Mouse (Mus musculus) liver, embryonic 18 days (tissue): ENCODE data around the gene Fgfr2. TPM values are rescaled to one million over a fixed set of nuclear protein-coding genes. Genes with fewer than 3 reads are reported as not detected.

Experiments
- polyA plus RNA-seq: library from polyadenylated mRNA; depleted of rRNA; stranded (reverse); fragments of >200 nt; gene quantifications from 2 replicates; pipeline ENCODE4 v1.2.3, GENCODE M21; 2012

The Fgfr2 gene
- polyA plus RNA-seq, 1 experiment = 18.0 TPM

DNA sequence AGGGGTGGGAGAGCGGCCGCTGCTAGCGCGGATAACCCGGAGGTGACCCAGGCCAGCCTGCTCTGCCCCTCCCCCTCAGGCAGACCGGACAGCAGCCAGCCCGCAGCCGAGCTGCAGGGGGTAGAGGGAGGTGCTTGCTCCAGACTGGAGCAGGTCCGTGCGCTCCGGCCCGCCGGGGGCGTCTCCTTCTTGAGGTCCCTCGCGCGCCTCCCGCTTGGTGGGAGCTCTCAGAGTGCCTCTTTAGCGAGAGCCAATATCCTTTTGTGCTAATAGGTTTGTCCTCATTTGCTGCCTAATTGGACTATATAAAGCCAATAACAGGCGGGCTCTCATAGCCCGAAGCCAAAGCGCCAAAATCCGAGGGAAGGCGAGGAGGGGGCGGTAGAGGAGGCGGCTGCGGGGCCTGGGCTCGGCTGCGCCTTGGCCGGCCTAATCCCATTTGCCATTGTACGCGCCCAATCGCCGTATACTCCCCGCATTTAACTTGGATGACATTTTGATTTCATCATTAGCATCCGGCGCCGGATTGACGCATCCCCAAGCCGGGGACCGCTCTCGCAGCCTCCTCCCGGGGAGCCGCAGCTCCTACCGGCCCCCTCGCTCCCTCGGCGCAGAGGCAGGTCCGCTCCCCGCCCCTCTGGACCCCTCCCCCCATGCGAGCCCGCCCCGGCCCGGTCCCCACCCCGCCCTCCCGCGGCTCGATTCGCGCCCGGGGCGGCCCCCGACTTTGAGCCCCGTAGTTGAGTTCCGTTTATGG lies 1580.9 kb downstream of the Fgfr2 start, which contains the start of gene Hmx3:
Gene Hmx3 (plus strand): TSS at position 753 of the 757 bp plus-strand sequence.

DNA sequence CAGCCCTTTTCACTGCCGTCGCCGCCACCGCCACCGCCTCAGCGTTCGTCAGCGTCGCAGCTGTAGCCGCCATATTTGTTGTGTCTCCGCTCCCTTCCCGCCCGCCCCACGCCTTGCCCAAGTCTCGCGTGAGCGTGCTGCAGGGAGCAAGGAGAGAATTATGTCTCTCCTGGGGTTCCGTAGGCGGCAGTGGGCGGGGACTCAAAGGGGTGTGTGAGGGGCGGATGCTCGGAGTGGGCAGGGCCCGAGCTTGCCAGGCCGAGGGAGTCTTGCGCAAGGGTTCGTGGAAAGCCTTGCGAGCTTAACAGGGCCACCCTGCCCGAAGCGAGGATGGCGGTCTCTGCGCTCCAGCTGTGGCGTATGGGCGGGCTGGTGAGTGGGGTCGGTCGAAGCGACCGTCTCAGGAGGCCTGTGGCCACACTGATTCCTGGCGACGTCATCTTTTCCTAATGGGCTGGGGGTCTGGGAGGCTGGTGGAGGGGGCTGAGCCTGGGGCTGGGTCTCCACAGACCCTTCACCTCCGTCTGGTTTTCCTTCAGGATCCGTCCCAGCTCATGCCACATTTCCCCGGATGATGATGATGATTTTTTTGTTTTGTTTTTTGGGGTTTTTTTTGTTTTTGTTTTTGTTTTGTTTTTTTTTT lies 1712.6 kb downstream of the Fgfr2 start, which contains the start of the genes Ikzf5 and Acadsb:
Gene Ikzf5 (minus strand): TSS at position 106 of the 643 bp plus-strand sequence.
Gene Acadsb (plus strand): TSS at position 186 of the 643 bp plus-strand sequence.

DNA sequence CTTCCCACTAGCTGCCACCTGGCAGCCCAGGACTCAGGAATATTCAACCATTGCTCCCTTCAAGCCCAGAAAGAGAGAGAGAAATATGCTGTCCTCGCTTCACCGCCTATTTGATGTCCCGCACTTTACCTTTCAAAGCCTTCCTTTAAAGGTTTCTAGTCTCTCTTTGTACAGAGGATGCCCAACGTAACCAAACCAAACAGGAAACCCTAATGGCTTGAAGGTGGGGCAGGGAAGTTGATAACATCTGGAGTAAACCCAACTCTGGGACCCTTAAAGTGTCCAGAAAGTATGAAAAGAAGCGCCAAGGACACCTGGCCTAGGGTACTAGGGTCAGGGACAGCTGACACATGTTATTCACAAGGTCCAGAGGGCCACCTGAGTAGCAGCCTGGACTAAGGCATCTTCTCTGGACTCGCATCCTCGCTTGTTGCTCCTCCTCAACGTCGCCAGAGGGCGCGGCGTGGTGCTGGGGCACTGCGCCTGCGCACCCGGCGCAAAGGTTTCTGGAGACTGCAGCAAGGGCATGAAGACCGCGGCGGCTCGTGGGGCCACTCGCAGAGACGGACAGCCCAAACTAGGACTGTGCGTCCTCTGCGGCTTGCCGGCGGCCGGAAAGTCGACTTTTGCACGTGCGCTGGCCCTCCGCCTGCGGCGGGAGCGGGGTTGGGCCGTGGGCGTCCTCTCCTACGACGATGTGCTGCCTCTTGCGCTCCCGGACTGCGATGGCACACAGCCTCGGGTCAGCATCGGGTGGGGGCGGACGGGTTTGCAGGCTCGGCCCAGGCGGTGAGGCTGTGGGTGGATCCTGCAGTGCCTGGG lies 1752.3 kb downstream of the Fgfr2 start, which contains the start of gene Pstk:
Gene Pstk (plus strand): TSS at position 494 of the 822 bp plus-strand sequence.

DNA sequence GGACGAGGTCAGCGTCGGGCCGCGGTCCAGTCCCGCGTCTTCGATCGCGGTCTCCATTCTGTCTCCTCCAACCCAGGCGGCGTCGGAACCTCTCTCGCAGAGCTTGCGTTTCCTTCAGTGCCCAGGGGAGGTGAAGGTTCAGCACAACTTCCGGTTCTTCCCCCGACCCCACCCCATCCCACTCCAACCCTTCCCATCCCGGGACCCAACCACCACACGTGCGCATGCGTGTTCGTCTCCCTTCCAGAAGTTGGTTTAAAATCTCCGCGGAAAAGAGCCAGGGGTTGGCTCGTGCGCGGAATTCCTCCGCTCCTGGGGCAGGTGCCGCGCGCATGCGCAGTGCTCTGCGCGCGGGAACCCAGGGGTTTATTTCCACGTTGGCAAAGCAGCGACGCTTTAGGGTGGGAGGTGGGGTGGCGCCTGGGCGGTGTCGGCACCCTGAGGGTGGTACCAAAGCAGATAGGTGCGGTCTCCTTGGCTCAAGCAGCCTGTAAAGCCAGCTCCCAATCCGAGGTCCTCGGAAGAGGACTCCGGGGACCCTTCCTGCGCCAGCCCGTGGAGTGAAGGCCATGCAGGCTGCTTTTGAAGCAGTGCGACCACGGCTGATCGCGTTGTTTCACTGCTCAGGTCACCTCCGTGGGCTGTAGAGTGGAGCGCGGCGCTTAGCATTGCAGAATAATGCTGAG lies 1760.4 kb downstream of the Fgfr2 start, which contains the start of gene 2310057M21Rik:
Gene 2310057M21Rik (minus strand): TSS at position 145 of the 686 bp plus-strand sequence.

DNA sequence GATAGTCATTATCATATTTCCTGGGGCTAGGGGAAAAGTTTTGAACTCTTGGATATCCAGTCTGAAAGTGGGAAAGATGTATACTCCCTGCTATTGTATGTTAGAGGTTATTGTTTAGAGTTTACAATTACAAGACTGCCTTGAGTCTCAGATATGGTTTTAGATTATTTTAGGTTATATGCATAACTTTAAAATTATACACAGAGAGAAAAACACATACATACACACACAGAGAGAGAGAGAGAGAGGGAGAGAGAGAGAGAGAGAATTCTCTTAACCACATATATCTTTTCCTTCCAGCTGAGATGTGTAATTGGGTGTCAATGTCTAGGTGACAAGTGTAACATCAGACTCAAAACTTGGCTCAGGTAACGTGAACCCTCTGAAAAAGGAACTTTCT lies 1789.6 kb downstream of the Fgfr2 start, which contains the start of gene Fam24a:
Gene Fam24a (plus strand): TSS at position 301 of the 400 bp plus-strand sequence.

DNA sequence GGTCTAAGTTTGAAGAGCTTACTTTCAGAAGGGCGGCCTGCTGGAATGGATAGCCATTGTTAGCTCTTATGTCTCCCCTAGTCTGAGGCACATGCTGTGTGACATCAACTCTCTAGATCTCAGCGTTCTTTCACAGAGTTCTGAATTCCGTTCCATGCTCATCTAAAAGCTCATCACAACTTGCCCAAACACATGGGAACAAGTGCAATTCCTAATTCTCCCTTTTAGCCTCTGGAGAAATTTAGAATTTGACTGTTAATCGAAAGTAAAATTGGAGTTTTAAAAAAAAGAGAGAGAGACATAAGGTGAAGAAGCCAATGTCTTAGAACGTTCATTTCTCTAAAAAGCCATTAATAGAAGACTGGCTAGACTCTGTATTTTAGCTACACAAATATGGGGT lies 1793.7 kb downstream of the Fgfr2 start, which contains the start of gene Fam24b:
Gene Fam24b (minus strand): TSS at position 101 of the 400 bp plus-strand sequence.

DNA sequence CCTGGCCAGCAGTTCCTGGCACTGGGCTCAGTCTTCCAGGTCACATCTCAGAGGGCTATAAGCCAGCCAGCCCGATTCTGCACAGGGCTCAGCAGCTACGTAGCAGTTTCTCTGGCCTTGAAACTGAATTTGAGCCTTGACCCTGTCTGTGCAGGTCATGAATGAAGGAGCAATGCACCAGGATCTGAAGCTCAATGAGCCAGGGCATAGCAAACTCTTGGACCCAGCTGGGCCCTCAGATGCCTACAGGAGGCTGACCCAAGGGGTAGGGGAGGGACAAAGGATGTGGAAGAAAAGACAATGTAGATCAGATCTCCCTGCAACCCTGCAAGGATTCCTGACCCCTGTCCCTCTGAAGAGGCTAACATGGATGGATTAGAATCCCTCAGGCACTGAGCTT lies 1801.0 kb downstream of the Fgfr2 start, which contains the start of gene Cuzd1:
Gene Cuzd1 (minus strand): TSS at position 101 of the 400 bp plus-strand sequence.

DNA sequence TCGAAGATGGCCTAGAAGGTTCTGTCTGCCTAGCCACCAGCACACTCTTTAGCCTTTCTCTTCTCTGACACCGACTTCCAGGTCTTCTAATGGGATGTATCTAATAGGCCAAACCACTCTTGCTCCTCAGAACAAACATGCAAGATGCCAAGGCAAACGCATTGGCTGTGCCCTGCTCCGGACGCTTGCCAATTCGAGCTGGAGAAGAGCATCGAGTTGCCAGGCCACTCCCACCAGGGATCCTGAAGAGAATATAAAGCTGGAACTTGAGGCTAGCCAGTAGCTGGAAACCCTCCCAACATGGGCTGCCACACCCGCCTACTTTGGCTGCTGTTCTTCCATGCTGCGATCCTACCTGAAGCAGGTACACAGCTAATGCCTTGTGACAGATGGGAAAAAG lies 1949.0 kb downstream of the Fgfr2 start, which contains the start of gene 5430419D17Rik:
Gene 5430419D17Rik (plus strand): TSS at position 282 of the 400 bp plus-strand sequence.

DNA sequence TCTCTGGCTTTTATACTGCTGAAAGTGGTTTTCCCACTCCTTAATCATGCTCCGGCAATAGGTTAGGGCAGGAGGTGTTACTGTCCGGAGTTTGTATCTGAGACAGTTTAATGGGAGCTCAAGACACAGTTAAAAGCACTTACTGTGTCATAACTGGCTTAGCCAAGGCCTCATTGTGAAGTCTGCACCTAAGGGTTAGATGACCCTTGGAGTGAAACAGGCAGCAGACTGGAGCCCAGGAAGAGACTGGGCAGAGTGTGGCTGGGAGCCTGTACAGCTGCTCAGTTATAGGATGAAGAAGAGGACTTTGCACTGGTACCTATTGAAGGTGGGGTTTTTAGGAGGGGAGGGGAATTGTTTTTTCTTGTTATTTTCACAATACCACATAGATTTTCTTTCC lies 1976.9 kb downstream of the Fgfr2 start, which contains the start of gene 4933402N03Rik:
Gene 4933402N03Rik (minus strand): TSS at position 101 of the 400 bp plus-strand sequence.

DNA sequence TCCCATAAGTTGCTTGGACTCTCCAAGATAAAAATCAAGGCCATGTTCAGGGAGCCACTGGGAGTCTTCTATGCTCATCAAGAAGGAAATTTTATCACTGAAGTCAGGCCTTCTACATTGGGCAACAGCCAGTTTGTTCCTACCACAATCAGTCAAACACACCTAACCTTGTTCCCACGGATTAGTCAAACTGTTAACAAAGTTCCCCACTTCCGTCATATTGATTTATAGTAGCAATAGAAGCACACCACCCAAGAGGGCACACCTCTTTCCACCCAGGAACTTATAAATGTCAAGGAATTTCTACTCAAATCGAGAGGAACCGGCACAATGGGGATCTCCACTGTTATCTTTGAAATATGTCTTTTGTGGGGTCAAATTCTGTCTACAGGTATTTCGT lies 2091.4 kb downstream of the Fgfr2 start, which contains the start of gene Dmbt1:
Gene Dmbt1 (plus strand): TSS at position 299 of the 400 bp plus-strand sequence.

DNA sequence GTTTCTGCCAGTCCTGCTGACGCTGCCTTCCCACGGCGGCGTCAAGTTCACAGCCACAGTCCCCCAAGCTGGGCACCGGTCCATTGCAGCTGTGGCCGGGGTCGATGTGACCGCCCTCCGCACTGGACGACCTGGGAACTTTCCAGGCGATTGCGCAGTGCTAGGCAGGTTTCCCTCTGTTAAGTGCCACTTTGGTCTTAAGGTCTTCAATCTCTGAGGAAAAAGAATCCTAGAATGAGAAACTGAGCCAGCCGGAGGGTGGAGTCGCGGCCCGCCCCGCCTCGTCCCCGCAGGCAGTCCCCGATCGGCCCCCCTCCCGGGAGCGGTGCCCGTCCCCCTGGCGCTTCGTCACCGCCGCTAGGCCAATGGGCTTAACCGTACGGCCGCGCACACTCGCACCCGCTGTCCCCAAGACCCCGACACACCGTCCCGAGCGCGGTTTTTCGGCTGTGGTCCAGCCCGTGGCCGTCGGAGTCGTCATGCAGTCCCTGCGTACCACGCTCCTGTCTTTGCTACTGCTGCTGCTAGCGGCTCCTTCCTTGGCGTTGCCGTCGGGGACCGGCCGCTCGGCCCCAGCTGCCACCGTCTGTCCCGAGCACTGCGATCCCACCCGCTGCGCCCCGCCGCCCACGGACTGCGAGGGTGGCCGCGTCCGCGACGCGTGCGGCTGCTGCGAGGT lies 2187.2 kb downstream of the Fgfr2 start, which contains the start of gene Htra1:
Gene Htra1 (plus strand): TSS at position 319 of the 679 bp plus-strand sequence.

DNA sequence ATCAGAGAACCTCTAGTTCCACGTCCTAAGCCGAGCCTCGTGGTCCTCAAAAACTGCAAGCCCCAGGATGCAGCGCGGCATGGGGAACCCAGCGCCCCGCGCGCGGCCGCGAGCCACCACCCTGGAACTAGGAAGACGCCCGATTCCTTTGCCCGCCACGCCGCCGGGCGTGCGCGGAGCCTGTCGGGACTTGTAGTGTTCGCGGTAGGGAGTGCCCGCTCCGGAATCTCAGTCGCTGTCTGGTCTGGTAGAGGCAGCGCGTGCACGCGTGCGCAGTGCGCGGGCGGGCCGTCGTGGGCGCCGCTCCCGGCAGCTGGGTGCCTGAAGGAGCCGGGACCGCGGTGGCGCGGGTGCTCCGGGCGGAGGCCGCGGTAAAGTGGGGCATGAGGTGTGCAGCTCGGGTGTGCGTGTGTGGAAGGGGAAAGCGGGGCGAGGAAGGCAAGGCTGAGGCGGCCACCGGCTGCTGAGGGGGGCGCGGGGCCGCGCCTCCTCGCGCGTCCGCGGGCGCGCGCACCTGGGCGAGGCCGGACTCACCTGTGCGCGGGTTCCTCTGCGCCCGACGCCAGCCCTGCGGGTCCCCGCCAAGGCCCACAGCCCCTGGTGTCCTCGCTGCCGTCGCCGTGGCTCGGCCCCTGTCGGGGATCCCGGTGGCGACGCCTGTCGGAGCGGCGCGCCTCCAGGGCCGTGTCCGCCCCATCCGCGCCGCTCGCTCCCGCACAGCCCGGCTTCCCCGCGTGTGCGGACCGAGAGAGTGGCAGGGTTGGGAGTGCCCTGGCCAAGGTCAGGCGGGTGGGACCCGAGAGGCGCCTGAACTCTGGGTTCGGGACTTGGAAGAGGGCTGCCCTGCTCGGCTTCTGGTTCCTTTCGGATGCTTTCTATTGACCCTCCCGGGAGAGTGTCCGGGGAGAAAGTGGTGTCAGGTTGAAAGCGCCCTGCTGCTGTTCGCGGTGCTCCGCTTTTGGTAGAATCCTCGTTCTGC lies 2257.2 kb downstream of the Fgfr2 start, which contains the start of gene Plekha1:
Gene Plekha1 (plus strand): TSS at position 144 of the 979 bp plus-strand sequence.

DNA sequence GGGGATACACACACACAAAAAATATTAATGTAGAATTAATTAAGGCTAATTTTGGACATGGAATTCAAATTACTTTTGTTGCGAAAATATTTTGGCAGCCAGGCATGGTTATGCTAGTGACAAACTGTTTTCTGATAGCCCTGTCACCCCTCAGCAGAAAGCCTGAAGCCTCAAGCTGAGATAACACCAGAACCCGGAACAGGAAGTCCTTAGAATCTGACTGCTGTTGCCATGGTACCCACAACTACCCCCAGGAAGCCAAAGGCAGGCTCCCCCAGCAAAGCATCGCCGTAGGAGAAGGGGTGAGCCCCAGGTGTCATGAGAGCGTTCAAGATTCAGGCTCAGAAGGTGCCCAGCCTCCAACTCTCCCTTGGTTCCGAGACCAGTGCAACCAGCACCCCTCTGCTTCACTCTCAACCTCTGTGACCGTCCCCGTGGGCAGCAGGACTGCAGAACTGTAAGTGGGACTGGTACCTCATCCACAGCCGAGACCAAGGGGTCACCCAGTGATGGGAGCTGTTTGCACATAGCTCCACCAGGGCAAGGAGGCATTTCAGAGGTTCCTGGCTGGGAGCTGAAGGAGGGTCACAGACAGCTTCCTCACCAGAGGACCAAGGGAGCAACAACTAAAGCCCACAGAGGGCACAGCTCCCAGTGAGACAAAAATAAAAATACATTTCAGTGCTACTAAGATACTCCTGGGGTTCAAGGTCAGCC lies 2349.1 kb downstream of the Fgfr2 start, which contains the start of gene Btbd16:
Gene Btbd16 (plus strand): TSS at position 156 of the 717 bp plus-strand sequence.

DNA sequence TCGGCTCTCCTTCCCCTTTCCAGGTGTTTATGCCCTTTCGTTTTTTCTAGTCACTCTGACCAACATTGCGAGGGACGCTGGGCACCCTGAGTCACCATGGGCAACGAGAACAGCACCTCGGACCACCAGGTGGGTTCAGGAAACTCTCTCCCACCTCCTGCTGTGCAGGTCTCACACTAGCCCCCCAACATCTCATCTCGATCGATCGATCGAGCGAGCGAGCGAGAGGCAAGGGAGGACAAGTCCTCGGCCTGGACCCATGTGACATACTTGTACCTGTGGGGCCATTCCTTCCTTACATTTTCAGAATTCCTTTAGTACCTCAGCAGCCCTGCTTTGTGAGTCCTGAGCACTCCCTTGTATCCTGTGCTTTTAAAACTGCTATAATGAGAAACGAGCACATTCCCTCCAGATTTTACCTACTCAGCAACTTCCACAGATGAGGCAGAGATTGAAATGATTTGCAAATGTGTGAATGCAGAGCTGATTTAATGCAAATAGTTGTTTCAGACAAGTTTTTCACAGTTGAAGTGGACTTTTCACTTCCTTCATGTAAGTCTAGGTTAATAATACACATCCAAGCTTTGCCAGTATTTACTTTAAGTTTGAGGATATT lies 2545.7 kb downstream of the Fgfr2 start, which contains the start of gene Tacc2:
Gene Tacc2 (plus strand): TSS at position 51 of the 616 bp plus-strand sequence.

DNA sequence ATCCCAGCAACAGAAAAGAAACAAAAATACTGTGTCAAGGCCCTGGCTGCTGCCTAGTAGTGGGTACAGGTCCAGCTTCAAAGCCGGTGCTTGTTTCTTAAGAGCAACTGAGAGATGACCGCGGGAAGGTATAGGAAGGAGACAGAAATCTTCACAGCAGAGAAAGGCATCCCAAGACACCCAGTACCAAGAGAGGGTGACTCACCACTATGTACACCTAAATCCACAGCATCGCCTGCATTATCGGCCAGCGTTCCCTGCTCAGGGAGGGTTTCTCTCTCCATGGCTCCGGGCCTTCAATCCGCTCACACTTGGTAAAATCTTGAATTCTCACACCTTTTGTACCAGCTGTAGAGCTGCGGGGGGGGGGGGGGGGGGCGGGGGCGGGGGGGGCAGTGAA lies 2550.3 kb downstream of the Fgfr2 start, which contains the start of gene Nsmce4a:
Gene Nsmce4a (minus strand): TSS at position 298 of the 400 bp plus-strand sequence.

DNA sequence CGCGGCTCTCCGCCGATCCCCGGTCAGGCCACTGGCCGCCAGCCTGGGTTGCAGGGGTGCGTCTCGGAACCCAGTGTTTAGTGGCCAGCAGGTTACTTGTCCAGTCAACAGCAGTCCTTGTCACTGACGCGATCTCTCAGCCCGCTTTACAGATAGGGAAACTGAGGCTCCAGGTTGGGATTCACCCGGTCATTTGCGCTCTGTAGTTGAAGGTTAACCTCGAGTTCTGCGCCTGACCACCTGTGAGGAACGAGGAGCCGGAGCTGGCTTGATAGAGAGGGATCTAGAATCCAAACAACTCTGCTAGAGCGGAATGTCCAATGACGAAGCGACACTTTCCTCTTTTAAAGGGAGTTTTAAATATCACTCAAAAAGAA lies 2603.1 kb downstream of the Fgfr2 start, which contains the start of gene Ate1:
Gene Ate1 (minus strand): TSS at position 321 of the 377 bp plus-strand sequence.

